Mouse (Mus musculus): ENCODE measurements around the gene Rcor3. TPM values are rescaled to one million over a fixed set of nuclear protein-coding genes. Genes with fewer than 3 reads are reported as not detected.
A peak's percentile ranks its signal among the peaks of the same experiment; 100 is the strongest.

Rcor3 gene
- total RNA-seq (2015) (22.4 and 25.1 TPM in 2 replicates), total RNA-seq (2017) (15.7 and 18.3 TPM in 2 replicates)

DNA sequence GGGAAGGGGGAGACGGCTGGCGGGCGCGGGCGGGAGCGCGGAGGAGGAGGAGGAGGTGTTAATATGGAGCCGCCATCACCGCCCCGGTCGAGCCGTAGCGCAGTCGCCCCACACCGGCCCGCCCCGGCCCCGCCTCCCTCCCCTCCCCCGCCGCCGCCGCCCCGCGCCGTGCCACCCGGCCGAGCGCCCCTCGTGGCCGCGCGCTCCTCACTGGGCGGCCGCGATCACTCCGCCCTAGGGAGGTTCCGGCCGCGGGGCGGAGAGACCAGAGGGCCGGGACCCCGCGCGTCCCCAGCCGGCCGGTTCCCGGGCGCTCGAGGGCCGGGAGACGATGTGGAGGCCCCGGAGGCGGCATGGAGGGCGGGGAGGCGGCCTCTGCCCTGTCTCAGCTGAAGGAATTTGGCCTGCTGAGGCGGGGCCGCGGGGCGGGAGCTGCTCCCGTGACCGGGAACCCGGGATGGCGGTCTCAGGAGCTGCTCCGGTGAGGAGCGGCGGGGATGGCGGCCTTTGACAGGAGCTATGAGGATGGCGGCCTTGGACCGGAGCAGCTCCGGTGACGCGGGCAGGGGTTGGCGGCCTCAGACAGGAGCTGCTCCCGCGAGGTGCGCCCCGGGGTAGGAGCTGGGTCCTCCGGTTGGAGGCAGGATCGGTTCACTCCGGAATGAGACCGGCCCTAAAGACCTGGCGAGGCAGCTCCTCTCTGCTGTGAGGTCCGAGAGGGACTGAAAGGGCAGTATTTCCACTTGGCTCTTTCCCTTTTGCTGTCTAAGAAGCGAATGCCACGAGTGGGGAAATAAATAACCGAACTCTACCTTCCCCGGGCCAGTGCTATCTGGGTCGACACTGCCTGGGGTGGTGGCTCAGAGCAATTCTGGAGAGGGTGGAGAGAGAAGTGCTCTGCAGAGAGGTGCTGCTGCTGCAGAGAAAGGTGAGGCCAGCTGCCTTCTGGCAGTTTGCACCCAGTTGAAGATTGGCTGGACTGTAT is at the start of gene Rcor3:
Gene Rcor3 (minus strand): TSS at position 137 of the 985 bp plus-strand sequence.
- peak; percentile 71 for ATAC-seq (ENCODE audit: poor library complexity, severe bottlenecking)

DNA sequence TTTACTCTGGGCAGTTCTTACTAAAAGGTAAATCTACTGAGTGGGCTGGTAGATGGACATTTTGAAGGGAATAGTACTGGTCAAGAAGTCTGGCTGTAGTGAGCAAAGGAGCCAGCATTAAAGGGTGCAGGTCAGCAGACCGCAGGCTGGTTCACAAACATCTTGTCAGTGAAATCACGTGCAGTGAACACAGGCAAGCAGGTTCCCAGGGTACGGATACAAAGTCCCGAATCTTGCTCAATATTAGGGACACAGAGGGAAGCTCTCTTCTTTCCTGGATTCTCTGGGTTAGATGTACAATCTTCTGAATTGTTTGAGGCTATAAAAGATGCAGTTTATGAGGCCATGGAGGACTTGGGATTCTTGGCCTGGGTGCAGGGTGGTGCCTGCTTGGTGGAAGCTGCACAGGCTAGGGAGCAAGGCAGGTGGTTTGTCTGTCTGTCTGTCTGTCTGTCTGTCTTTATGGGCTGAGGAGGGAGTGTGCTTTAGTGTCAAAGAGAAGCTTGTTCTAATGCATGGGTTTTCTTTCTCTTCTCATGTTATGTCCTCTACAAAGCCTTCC is 43.9 kb upstream of the Rcor3 start:
- ATAC-seq (ENCODE audit: poor library complexity, severe bottlenecking): no peak

DNA sequence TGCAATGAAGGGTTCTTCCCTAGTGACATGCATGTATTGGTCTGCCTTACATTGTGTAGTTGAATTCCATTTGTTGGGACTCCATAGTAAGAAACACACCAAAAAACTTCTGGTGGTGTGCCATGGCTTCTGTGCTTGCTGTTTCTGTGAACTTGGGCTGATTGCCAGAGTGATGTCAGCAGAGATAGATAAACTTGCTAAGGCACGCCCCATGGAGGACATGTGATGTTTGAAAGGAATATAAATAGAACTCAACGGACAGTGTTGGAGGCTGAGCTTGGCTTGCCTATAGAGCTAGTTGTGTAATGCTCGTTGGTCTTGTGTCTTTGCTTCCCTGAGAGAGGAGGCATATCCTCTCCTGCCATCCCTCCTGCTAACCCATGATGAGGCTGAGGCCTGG is 42.0 kb upstream of the Rcor3 start:
- no peak for ATAC-seq (ENCODE audit: poor library complexity, severe bottlenecking)

DNA sequence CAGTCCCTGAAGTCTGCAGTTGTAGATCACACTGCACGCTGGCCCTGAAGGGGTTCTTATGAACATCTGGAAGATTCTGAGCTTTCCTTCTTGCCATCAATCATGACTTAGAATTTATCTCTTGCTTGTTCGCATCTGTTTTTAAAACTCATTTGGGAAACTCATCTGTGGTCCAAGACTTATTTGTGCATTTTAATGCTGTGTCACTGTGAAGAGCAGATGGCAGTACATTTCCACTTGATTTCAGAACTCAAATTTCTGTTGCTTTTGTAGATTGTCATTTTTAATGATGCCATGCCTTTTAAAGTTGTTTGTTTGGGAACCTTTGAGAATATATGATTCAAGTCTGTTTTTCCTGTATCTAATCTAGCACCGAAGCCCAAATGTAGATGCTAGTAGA is 33.6 kb upstream of the Rcor3 start:
- no peak for ATAC-seq (ENCODE audit: poor library complexity, severe bottlenecking)

DNA sequence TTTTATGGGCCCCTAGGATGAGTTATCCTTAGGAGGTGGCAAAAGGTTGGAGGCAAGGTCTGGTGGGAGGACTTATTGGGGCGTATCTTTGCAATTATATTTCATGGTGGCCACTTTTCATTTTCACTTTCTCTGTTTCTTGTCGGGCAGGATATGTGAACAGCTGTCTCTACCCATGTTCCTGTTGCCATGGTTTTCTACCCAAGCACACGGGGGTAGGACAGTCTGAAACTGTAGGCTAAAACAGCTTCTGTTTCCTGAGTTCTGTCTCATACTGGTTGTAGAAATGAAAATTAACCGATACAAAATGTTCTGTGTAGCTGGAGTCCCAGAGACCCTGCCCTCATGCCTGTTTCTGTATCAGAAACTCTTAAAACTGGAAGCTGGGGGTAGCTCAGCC is 13.3 kb upstream of the Rcor3 start:
- ATAC-seq (ENCODE audit: poor library complexity, severe bottlenecking): no peak

DNA sequence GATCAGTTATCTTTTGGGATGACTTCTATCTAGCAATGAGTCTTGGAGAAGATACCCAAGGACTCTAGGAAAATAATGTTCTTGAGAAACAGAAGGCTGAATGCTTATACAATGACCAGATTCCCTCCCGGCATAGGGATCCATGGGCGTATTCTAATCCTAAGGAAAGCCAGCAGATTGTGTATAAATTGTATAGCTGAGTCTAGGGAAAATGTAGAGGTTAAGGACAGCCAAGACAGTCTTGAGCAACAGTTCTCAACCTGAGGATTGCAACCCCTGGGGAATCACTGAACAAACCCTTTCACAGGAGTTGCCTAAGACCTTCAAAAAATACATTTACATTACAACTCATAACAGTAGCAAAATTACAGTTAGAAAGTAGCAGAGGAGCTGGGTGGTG is 2.5 kb upstream of the Rcor3 start:
- no peak for ATAC-seq (ENCODE audit: poor library complexity, severe bottlenecking)

DNA sequence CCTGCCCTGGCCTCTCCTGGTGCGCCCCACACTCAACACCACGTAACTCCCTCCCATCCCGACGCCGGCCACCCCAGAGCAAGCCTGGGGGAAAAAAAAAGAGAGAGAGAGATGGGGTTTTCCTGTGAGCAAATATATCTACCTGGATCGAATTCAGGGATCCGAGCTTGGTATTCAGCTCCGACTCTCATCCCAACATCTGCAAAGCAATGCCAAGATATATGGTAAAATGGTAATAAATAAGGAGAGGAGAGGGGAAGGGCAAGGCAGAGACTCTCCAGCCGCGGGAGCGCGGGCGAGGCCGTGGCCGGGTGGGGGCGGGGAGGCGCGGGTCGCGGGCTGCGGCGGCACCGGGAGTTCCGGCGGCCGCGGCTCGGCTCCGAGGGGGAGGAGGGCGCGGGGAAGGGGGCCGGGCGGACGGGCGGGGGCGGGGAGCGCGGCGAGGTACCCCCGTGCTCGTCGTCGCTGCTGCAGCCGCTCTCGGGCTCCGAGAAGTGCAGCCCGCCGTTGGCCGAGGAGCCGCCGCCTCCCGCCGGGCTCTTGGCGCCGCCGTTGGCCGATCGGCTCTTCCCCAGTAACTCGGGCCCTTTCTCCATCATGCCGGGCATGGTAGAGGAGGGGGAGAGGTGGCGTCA is 454 bp downstream of the Rcor3 start:
- no peak for ATAC-seq (ENCODE audit: poor library complexity, severe bottlenecking)

DNA sequence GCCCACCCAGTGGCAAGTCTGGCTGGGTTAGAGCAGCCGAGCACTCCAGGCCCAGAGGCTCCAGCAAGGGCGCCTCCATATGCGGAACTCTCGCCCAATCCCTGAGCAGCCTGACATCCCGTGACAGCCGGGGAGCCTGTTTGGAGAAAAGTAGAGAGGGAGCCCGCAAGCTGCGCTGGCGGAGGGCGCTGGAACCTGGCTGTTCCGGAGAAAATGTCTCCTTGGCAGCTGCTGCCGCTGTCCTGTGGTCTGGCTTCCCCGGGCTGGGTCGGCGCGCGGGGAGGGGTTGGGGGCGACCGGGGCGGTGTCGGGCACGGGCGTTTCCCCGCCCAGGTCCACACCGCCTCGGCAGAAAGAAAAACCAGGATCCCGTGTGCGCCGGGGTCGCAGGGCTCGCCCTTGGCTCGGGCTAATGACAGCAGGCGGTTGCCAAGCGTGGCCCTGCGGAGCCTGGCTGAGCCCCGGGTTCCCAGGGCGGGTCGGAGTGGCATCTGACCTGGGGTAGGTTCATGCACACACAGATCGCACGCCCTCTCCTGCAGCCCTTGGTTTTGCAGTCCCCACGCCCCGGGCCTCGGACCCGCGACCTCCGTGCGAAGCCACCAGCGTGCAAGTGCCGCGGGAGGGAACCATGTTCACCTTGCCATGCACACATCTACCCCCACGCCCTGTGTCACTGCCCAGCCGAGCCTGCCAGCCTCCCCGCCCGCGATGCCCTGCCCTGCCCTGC is 1.1 kb downstream of the Rcor3 start:
- peak; percentile 69 for ATAC-seq (ENCODE audit: poor library complexity, severe bottlenecking)

DNA sequence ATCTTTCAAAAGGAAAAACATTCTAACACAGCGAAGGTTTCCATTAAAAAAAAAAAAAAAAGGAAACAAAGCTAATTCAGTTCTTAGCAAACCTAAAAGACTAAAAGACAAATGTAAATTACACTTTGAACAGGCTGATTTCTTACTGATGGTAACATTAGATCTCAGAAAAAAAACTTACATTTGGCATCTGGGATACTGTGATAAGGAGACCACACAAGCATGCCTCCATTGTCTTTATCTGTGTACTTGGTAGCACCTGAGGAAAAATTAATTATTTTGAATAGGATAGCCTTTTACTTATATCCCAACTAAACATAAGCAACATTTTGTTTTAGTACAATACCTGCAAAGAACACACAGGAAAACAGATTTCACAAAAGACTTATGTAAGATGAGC is 7.7 kb downstream of the Rcor3 start:
- no peak for ATAC-seq (ENCODE audit: poor library complexity, severe bottlenecking)

DNA sequence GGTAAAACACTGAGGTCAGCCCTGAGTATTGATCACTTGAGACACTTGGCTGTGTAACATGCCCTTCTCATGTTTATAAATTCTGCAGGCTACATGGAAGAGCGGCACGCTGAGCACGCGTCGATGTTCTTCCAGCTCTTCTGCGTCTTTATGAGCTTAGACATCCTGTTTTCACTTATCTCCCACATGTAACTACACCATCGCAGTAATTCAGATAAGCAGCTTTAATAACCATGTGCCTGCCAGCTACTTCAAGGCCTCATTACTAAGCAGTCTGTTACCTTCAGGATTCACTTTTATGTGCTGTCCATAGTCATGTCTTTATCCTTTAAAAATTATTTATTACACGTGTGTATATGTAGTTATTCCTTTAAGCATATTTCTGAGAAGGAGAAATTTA is 9.5 kb downstream of the Rcor3 start:
- no peak for ATAC-seq (ENCODE audit: poor library complexity, severe bottlenecking)

DNA sequence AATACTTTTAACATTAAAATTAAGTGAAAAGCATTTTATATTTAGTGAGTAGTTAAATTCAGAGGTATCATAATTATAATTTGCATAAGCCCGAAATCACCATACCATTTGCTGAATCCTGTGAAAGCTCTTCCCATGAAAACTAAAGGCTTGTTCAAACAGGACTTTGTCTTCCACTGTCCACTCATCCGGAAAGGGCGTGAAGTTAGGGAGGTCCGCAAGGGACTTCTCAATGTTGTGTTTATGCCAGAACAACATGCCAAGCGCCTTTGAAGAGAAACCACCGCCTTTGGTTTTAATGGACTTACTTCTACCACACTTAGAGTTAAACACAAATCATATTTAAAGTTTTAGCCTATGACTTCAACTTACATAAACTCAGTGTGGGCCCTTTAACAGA is 12.1 kb downstream of the Rcor3 start:
- no peak for ATAC-seq (ENCODE audit: poor library complexity, severe bottlenecking)

DNA sequence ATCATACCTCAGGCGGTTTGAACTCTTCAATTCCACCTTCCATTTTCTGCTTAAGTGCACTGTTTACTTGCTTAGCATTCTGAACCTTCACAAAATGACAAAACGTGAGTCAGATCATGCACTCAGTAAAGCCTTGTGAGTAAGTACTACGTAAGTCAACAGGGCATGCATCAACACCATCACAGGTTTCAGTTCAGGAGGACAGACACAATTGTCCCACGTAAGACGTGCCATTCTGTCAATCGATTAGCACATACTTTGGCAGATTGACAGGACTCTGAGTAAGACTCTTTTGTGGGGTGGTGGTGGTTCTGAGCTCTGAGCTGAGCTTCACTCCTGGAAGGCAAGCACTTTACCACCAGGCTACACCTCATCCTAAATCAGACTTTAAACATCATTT is 21.6 kb downstream of the Rcor3 start:
- no peak for ATAC-seq (ENCODE audit: poor library complexity, severe bottlenecking)

DNA sequence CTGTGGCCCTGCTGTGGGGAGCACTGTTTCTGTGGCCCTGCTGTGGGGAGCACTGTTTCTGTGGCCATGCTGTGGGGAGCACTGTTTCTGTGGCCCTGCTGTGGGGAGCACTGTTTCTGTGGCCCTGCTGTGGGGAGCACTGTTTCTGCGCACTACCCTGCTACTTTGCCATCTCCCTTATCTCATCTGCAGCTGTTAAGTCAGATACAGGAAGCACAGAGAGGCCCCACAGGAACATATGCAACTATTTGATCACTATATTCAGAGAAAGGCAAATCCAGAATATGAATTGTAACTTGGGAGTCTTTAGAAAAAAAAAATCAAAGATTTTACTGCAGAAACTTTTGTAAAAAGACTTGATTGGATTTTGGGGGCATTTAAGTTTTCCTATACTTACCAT is 22.5 kb downstream of the Rcor3 start:
- no peak for ATAC-seq (ENCODE audit: poor library complexity, severe bottlenecking)

DNA sequence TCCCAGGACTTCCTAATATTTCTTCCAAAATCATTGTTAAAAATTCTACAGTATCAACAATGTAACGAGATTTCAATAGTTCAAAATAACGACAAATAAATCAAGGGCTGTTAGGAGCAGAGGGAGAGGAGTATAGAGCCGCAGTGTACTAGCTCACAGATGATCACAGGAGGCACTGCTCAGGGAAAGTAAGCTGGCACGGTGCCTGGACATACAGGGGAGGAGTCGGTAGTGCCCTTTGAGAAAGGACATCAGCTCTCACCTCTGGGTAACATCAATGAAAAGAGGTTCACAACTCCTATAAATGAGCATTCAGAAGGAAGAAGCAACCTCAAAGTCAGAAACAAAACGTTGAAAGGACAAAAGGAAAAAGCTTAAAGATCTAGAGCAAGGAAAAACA is 28.7 kb downstream of the Rcor3 start:
- ATAC-seq (ENCODE audit: poor library complexity, severe bottlenecking): no peak

DNA sequence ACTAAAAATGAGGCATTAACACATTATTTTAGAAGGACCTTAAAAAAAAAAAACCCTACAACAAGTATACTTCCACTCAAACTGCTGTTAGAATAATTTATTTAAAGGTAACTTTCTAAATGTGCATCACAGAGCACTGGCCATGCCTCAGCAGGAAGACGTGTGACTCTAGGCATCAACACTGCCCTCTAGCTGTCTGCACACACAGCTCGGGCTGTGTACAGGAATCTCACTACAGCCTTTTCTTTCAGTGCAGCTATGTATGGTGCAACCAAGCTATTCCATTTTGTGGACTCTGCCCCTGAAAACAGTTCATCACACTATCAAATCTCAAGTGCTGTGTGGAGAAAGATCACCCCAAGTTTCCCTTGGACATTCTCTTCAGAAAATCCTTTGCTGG is 30.5 kb downstream of the Rcor3 start:
- peak; percentile 93 for ATAC-seq (ENCODE audit: poor library complexity, severe bottlenecking)

DNA sequence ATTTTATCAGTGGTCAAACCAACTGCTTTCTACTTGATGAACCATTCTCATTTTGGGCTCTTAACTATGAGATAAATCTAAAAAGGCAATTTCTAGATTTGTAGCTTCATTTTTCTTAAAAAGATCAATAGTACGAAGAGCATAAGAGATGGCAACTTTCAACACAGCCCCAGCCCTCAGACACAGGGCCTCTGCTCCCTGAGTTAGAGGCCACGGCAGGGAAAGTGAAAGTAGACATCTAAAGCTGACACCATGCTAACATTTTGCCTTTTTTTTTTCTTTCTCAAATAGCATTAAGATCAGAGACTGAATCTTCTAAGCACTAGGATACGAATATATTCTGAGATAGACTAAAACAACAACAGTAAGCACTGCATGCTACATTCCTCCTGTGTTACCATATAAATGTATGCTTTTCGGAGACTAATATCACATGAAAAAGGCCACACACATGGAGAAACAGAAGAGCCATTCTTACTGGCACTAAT is 31.9 kb downstream of the Rcor3 start:
- no peak for ATAC-seq (ENCODE audit: poor library complexity, severe bottlenecking)

DNA sequence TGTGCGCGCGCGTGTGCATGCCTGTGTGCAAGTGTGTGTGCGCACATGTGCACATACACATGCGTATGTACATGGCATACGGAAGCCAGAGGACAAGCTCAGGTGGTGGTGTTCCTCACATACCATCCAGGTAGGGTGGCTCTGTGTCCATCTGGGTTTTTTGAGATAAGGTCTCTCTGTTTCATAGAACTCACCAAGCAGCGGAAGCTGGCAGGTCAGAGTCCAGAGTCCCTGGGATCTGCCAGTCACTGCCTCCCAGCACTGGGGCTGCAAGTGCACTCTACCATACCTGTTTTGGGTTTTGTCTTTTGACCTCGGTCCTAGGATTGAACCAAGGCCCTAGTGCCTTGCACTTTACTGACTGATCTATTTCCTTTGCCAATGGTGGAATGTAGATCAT is 33.8 kb downstream of the Rcor3 start:
- no peak for ATAC-seq (ENCODE audit: poor library complexity, severe bottlenecking)

DNA sequence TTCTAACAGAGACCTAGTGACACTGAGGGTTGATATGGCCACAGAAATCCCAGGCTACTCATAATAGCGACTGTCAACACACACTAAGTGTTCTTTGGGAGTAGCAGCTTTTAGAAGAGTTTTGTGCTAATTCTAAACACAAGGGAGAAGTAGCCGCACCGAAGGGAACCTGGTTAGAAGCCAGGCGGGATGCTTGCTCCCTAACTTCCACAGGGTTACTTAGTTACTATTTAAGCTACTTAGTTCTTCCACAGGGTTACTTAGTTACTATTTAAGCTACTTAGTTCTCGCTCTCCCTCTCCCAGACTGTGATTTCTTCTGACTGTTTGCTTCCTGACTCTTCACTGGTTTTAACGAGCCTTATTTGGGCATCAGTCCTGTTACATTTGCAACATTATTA is 34.7 kb downstream of the Rcor3 start:
- ATAC-seq (ENCODE audit: poor library complexity, severe bottlenecking): no peak

DNA sequence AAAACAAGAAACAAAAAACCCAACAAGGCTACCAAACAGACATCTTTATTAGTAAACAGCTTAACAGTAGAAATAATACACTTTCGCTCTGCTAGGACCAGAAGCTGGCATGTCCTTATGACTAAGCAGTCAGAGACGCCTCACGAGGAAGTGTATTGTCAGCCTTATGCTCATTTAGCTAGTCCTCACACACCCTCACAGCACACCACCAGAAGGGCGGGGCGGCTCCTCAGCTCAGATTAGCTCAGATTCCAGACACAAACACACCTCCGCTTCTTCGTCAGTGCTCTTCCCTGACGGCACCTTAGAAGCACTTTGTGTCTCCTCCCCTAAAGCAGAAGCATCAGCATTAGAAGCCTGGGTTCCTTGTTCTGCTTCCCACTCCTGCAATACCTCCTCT is 36.5 kb downstream of the Rcor3 start:
- no peak for ATAC-seq (ENCODE audit: poor library complexity, severe bottlenecking)

DNA sequence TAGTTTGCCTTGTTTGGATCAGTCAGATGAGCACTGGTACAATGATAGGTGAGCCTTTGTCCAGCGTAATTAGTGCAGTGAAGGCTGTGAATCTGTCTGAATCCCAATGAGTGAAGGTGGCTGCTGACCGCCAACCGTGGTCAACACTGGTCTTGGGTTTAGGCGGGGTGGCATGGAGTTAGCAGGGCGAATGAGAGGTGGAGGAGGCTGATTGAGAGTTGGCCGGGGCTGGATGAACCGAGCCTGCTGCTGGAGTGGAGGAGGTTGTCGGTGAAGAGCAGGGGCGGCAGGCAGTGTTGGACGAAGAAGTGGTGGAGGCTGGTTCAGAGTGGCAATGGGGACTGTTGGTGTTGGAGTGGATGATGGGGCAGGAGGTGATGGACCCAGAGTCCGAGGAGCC is 37.1 kb downstream of the Rcor3 start:
- no peak for ATAC-seq (ENCODE audit: poor library complexity, severe bottlenecking)

DNA sequence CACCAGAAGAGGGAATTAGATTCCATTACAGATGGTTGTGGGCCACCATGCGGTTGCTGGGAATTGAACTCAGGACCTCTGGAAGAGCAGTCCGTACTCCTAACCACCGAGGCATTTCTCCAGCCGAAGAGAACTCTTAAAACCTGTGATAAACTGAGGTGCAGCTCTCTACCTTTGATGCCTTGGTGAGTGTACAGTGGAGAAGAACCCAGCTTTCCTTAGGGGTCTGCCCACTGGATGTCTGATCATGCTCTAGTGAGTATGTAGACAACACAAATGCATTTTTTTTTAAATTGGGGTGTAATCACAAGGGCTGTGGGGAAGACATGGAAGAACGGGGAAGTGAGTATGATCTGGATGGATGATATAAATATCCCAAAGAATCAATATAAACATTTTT is 42.2 kb downstream of the Rcor3 start:
- no peak for ATAC-seq (ENCODE audit: poor library complexity, severe bottlenecking)

Measured in megakaryocyte, adult 5-6 weeks (primary cell).